Mouse (Mus musculus) heart, postnatal 0 days (tissue): Measurements from ENCODE around the gene Mertk. TPM values are rescaled to one million over a fixed set of nuclear protein-coding genes. Genes with fewer than 3 reads are reported as not detected.

Experiments used
- ATAC-seq: fragments of 200-750 bp; cut with Nextera tagmentation; 2 replicates; pipeline ENCODE4 v1.8.0; 2017; ENCODE audit warnings: low read depth, moderate number of reproducible peaks, moderate library complexity; ENCODE audit not compliant: insufficient read depth
- DNase-seq: peaks from one replicate; pipeline ENCODE4 v3.0.0-alpha.2; 2016; ENCODE audit warnings: low spot score
- H3K27ac ChIP-seq: fragments of 300-500 bp; sonication (generic); 2 replicates; pipeline ENCODE4 v1.5.1; 2014; ENCODE audit warnings: low read depth, mild to moderate bottlenecking
- H3K27me3 ChIP-seq: fragments of 300-500 bp; sonication (generic); 2 replicates; pipeline ENCODE4 v1.6.1; 2014; ENCODE audit warnings: low read length, mixed read lengths; ENCODE audit not compliant: control insufficient read depth, insufficient read depth
- H3K36me3 ChIP-seq: fragments of 300-500 bp; sonication (generic); replicated peaks from 2 replicates; pipeline ENCODE4 v1.6.1; 2014; ENCODE audit warnings: low read length, mixed read lengths; ENCODE audit not compliant: control insufficient read depth, insufficient read depth
- H3K4me1 ChIP-seq: fragments of 300-500 bp; sonication (generic); 2 replicates; pipeline ENCODE4 v1.6.1; 2014; ENCODE audit warnings: antibody characterized with exemption; ENCODE audit not compliant: control insufficient read depth, insufficient read depth
- H3K4me2 ChIP-seq: fragments of 300-500 bp; sonication (generic); 2 replicates; pipeline ENCODE4 v1.6.1; 2014; ENCODE audit warnings: low read depth, mild to moderate bottlenecking, low read length, moderate library complexity
- H3K4me3 ChIP-seq: fragments of 300-500 bp; sonication (generic); 2 replicates; pipeline ENCODE4 v1.5.1; 2014; ENCODE audit warnings: low read depth, low read length
- H3K9ac ChIP-seq: fragments of 300-500 bp; sonication (generic); replicated peaks from 2 replicates; pipeline ENCODE4 v1.6.1; 2014; ENCODE audit warnings: low read depth, low read length, mixed read lengths
- H3K9me3 ChIP-seq: fragments of 300-500 bp; sonication (generic); replicated peaks from 2 replicates; pipeline ENCODE4 v1.6.1; 2016; ENCODE audit warnings: low read length; ENCODE audit not compliant: control insufficient read depth
- CTCF ChIP-seq: IDR thresholded peaks from 2 replicates; pipeline ENCODE4 v1.5.1; 2016; ENCODE audit warnings: antibody characterized with exemption, control low read depth, low read depth
- EP300 ChIP-seq: IDR thresholded peaks from 2 replicates; pipeline ENCODE4 v1.6.1; 2016; ENCODE audit warnings: antibody characterized with exemption, low read depth
- WGBS: fragments of 180-500 bp; shearing (Covaris S2); extraction: QIAGEN DNeasy Blood & Tissue Kit; methylation state at CpG from one replicate; pipeline ENCODE4 v1.1.7; 2014; 5-methylcytosine and 5-hydroxymethylcytosine counted together
- polyA plus RNA-seq: library from polyadenylated mRNA; unstranded; fragments of >200 nt; fragmentation: Nextera tagmentation; extraction: Ambion mirVana; gene quantifications from 2 replicates; pipeline ENCODE4 v1.2.1, GENCODE M21; 2015
- total RNA-seq: library from RNA; depleted of rRNA; stranded (reverse); fragments of >200 nt; gene quantifications from 2 replicates; pipeline ENCODE4 v1.2.3, GENCODE M21; 2014; ENCODE audit warnings: low replicate concordance

The Mertk gene
- total and polyA plus RNA-seq, 2 experiments from 2014 or later = 2.3 to 6.1 TPM

- no peaks in the 10 kb centered on the region for H3K4me1 ChIP-seq
- ATAC-seq = no peak
- no peak overlapping the region for H3K27ac ChIP-seq
- no peak overlapping the region for H3K4me2 ChIP-seq
- no peak overlapping the region for H3K4me3 ChIP-seq
- H3K9me3 ChIP-seq = no peaks in the 10 kb centered on the region
- H3K27me3 ChIP-seq = no peaks in the 10 kb centered on the region
- 48% methylated on average over 11 of the region's 11 CpGs for WGBS
- TF ChIP-seq CTCF (no peak), EP300 (no peak)
- H3K36me3 ChIP-seq = peaks cover 18% of the 10 kb centered on the region
- no peak overlapping the region for H3K9ac ChIP-seq
- no peak for DNase-seq
These were observed 92.3 kb downstream of the Mertk start for GRCm38 (mm10) chr2:128790875-128791614.

GRCm38 (mm10) chr2:128793958-128794357 is 95.2 kb downstream of the Mertk start:
- no peak overlapping the region for H3K4me3 ChIP-seq
- DNase-seq = no peak
- no peak overlapping the region for H3K27ac ChIP-seq
- no peak for ATAC-seq
- peaks cover 24% of the 10 kb centered on the region for H3K36me3 ChIP-seq
- no peak overlapping the region for H3K9ac ChIP-seq
- no peak overlapping the region for H3K4me2 ChIP-seq
- H3K4me1 ChIP-seq = no peaks in the 10 kb centered on the region
- no peaks in the 10 kb centered on the region for H3K27me3 ChIP-seq
- 86% methylated on average over 6 of the region's 6 CpGs for WGBS
- no peaks in the 10 kb centered on the region for H3K9me3 ChIP-seq
- TF ChIP-seq CTCF (no peak), EP300 (no peak)

GRCm38 (mm10) chr2:128796463-128796862 is 97.7 kb downstream of the Mertk start:
- Histone ChIP-seq H3K27me3 (no peaks in the 10 kb centered on the region), H3K27ac (no peak overlapping the region), H3K4me3 (no peak overlapping the region), H3K9me3 (no peaks in the 10 kb centered on the region), H3K36me3 (peaks cover 34% of the 10 kb centered on the region), H3K4me1 (no peaks in the 10 kb centered on the region), H3K9ac (no peak overlapping the region), H3K4me2 (no peak overlapping the region)
- TF ChIP-seq CTCF (no peak), EP300 (no peak)
- 68% methylated on average over 6 of the region's 6 CpGs for WGBS
- no peak for DNase-seq
- ATAC-seq = no peak

- Histone ChIP-seq H3K4me1 (no peaks in the 10 kb centered on the region), H3K4me3 (no peak overlapping the region), H3K27me3 (no peaks in the 10 kb centered on the region), H3K4me2 (no peak overlapping the region), H3K27ac (no peak overlapping the region), H3K9ac (no peak overlapping the region), H3K36me3 (peaks cover 20% of the 10 kb centered on the region), H3K9me3 (no peaks in the 10 kb centered on the region)
- TF ChIP-seq CTCF = no peak
- TF ChIP-seq EP300 = no peak
- ATAC-seq (no peak), DNase-seq (no peak)
- 91% methylated on average over 4 of the region's 4 CpGs for WGBS
These were observed 104.7 kb downstream of the Mertk start for GRCm38 (mm10) chr2:128803441-128803840.

- H3K36me3 ChIP-seq = peaks cover 17% of the 10 kb centered on the region
- H3K4me3 ChIP-seq = no peak overlapping the region
- DNase-seq (no peak), ATAC-seq (no peak)
- no peak overlapping the region for H3K9ac ChIP-seq
- no peak overlapping the region for H3K4me2 ChIP-seq
- no peak overlapping the region for H3K27ac ChIP-seq
- no peaks in the 10 kb centered on the region for H3K9me3 ChIP-seq
- WGBS = 63% methylated on average over 4 of the region's 4 CpGs
- no peak for TF ChIP-seq CTCF
- TF ChIP-seq EP300 = no peak
- no peaks in the 10 kb centered on the region for H3K27me3 ChIP-seq
- no peaks in the 10 kb centered on the region for H3K4me1 ChIP-seq
These were observed 106.6 kb downstream of the Mertk start for GRCm38 (mm10) chr2:128805341-128805740.

GRCm38 (mm10) chr2:128806561-128806960 is 107.8 kb downstream of the Mertk start:
- no peaks in the 10 kb centered on the region for H3K4me1 ChIP-seq
- DNase-seq = peak; percentile 20
- TF ChIP-seq CTCF (no peak), EP300 (no peak)

More at GRCm38 (mm10) chr2:128806561-128806960, 107.8 kb downstream of the Mertk start:
- no peak overlapping the region for H3K4me3 ChIP-seq
- no peak for ATAC-seq
- no peak overlapping the region for H3K9ac ChIP-seq
- H3K4me2 ChIP-seq = no peak overlapping the region
- no peaks in the 10 kb centered on the region for H3K9me3 ChIP-seq
- H3K27ac ChIP-seq = no peak overlapping the region
- peaks cover 9% of the 10 kb centered on the region for H3K36me3 ChIP-seq
- 45% methylated on average over 8 of the region's 8 CpGs for WGBS
- H3K27me3 ChIP-seq = no peaks in the 10 kb centered on the region
